Mouse (Mus musculus) kidney, embryonic 14.5 days (tissue): ENCODE measurements around the gene Zfp248. TPM values are rescaled to one million over a fixed set of nuclear protein-coding genes. Genes with fewer than 3 reads are reported as not detected.

Experiments
- ATAC-seq: fragments of 200-750 bp; cut with Nextera tagmentation; 2 replicates; pipeline ENCODE4 v1.8.0; 2017; ENCODE audit warnings: moderate number of reproducible peaks, mild to moderate bottlenecking, moderate TSS enrichment, moderate library complexity; ENCODE audit not compliant: low FRiP score, low TSS enrichment
- H3K27ac ChIP-seq: fragments of 300-500 bp; sonication (generic); 2 replicates; pipeline ENCODE4 v1.5.1; 2014; ENCODE audit warnings: low read depth, mild to moderate bottlenecking, low read length, moderate library complexity, mixed read lengths
- H3K27me3 ChIP-seq: fragments of 300-500 bp; sonication (generic); 2 replicates; pipeline ENCODE4 v1.6.1; 2014; ENCODE audit warnings: mild to moderate bottlenecking, low read length; ENCODE audit not compliant: control insufficient read depth, insufficient read depth
- H3K36me3 ChIP-seq: fragments of 300-500 bp; sonication (generic); 2 replicates; pipeline ENCODE4 v1.6.1; 2014; ENCODE audit warnings: low read length, mixed read lengths; ENCODE audit not compliant: control insufficient read depth, insufficient read depth
- H3K4me1 ChIP-seq: fragments of 300-500 bp; sonication (generic); 2 replicates; pipeline ENCODE4 v1.6.1; 2014; ENCODE audit warnings: low read length, mixed read lengths; ENCODE audit not compliant: control insufficient read depth, insufficient read depth
- H3K4me2 ChIP-seq: fragments of 300-500 bp; sonication (generic); replicated peaks from 2 replicates; pipeline ENCODE4 v1.6.1; 2014; ENCODE audit warnings: low read depth, mild to moderate bottlenecking, low read length
- H3K4me3 ChIP-seq: fragments of 300-500 bp; sonication (generic); 2 replicates; pipeline ENCODE4 v1.5.1; 2014; ENCODE audit warnings: mild to moderate bottlenecking, low read length
- H3K9ac ChIP-seq: fragments of 300-500 bp; sonication (generic); 2 replicates; pipeline ENCODE4 v1.6.1; 2014; ENCODE audit warnings: low read depth, mild to moderate bottlenecking, low read length, moderate library complexity
- H3K9me3 ChIP-seq: fragments of 300-500 bp; sonication (generic); 2 replicates; pipeline ENCODE4 v1.6.1; 2016; ENCODE audit warnings: low read length; ENCODE audit not compliant: control insufficient read depth
- WGBS: fragments of 180-500 bp; shearing (Covaris S2); extraction: QIAGEN DNeasy Blood & Tissue Kit; methylation state at CpG from one replicate; pipeline ENCODE4 v1.1.7; 2014; 5-methylcytosine and 5-hydroxymethylcytosine counted together
- polyA plus RNA-seq: library from polyadenylated mRNA; unstranded; fragments of >200 nt; fragmentation: Nextera tagmentation; extraction: Ambion mirVana; gene quantifications from 2 replicates; pipeline ENCODE4 v1.2.1, GENCODE M21; 2014

The Zfp248 gene
- 8.5 and 9.8 TPM in 2 replicates for polyA plus RNA-seq

DNA sequence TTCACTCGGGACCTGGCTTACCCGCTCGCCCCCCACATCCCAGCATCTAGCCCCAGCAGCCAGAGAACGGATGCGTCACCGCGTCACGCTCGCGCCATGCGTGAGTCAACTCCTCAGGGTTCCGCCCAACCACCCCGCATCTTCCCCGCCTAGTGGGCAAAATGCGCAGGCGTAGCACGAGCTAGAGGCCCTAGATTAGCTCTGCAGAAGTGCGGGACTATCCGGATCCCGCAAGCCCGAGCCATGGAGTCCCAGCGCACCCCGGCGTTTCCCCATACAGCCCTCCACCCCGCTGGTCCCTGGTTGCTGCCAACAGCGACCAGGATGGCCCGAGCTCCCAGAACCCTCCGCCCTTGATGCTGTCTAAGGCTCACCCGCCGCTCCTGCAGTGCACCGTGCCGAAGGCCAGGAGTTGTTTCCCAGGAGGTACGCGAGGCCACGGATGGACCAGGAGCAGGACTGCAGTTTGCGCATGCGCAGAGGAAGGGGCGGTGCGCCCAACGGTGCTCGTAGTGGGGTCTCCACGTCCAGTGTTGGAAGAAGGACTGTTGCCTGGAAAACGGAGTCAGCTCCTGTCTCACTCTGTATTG lies at the start of gene Zfp248:
Gene Zfp248, minus strand, starts transcription at position 487 of the 590 bp plus-strand sequence.
- peak; percentile 96 for ATAC-seq
- Histone ChIP-seq H3K27me3 (no peaks in the 10 kb centered on the region), H3K36me3 (peaks cover 2% of the 10 kb centered on the region; the same call in 1 of the 2 replicates), H3K4me1 (no peaks in the 10 kb centered on the region), H3K27ac (peak within 1 kb of the TSS; percentile 91), H3K9me3 (no peaks in the 10 kb centered on the region), H3K4me2 (peak within 1 kb of the TSS; percentile 81), H3K4me3 (peak within 1 kb of the TSS; percentile 75), H3K9ac (peak within 1 kb of the TSS; percentile 86)
- under 1% methylated on average over 43 of the region's 43 CpGs for WGBS

DNA sequence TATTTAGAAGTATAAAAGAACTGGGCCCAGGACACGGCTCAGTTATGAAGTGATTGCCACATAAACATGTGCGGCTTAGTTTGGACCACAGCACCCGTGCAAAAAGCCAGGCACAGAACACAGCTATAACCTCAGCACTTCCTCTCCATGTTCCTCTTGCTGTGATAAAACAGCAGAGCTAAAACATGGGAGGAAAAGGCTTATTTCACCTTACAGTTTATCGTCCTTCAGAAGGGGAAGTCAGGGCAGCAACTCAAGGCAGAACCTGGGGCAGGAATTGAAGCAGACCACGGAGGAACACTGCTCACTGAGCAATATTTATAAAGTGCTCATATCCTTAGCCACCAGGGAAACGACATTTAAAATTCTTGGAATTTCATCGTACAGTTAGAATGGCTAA lies 43.7 kb upstream of the Zfp248 start:
- no peak overlapping the region for H3K9ac ChIP-seq
- no peak for ATAC-seq
- no peaks in the 10 kb centered on the region for H3K4me1 ChIP-seq
- H3K36me3 ChIP-seq = peaks cover 10% of the 10 kb centered on the region; the same call in 1 of the 2 replicates
- 90% methylated on average over 7 of the region's 7 CpGs for WGBS
- H3K9me3 ChIP-seq = no peaks in the 10 kb centered on the region
- H3K27me3 ChIP-seq = no peaks in the 10 kb centered on the region
- no peak overlapping the region for H3K4me3 ChIP-seq
- H3K27ac ChIP-seq = no peak overlapping the region
- H3K4me2 ChIP-seq = no peak overlapping the region

DNA sequence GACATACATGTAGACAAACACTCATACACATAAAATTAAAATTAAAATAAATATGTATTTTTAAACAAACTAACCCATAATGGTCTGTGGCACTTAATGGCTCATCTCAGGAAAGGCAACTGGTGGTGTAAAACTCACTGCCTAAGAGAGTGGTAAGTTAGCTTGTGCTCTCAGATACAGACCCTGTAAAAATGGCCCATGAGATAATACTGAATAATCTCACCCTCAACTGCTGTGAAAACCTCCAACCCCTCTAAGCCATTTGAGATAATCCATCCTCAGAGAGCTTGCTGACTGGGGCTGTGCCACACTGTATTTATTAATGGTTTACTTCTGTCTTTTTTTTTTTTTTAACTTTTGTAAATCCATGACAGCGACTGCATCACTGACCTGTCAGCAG lies 26.8 kb upstream of the Zfp248 start:
- Histone ChIP-seq H3K27me3 (no peaks in the 10 kb centered on the region), H3K4me3 (no peak overlapping the region), H3K36me3 (no peaks in the 10 kb centered on the region), H3K4me1 (no peaks in the 10 kb centered on the region; the same call in 1 of the 2 replicates), H3K9me3 (no peaks in the 10 kb centered on the region), H3K4me2 (no peak overlapping the region), H3K9ac (no peak overlapping the region), H3K27ac (no peak overlapping the region)
- 84% methylated on average over 1 of the region's 1 CpGs for WGBS
- ATAC-seq = no peak

DNA sequence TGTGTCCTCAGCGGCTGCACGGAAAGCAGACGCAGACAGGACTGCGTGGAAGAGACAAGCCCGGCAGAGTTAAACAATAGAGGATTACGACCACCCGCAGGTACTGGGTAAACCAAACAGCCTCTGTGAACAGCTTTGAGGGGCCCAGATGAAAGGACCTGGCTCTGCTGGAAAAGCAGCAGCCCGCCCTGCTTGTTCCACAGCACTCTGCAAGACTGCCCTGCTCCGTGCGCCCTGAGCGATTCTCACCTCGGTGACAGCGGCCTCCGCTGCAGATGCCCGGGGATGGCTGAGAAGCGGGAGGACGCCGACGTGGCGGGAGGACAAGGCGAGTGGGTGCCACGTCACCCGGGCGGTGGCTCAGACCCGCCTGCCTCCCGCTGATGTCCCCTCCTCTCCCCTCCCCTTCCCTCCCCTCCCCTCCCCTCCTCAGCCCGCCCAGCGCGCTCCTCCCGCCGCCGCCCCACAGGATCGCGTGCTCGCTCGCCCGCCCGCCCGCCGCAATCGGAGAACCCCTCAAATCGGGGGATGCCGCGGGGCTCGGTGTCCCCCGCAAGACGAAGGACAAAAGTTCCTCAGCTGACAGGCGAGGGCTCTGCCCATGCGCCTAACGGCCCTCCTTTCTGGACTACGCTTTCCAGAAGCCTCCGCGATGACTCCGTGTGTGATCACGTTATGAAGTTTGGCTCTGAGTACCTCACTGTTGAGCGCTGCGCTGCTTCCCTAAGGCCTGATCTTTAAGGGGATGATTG lies 23.8 kb upstream of the Zfp248 start, which contains the start of gene Zfp9:
Gene Zfp9, minus strand, starts transcription at position 364 of the 752 bp plus-strand sequence.
- no peaks in the 10 kb centered on the region for H3K27me3 ChIP-seq
- peaks cover 3% of the 10 kb centered on the region; the same call in 1 of the 2 replicates for H3K4me1 ChIP-seq
- H3K27ac ChIP-seq = peak within 1 kb of the TSS; percentile 80
- under 1% methylated on average over 35 of the region's 57 CpGs for WGBS
- peaks cover 3% of the 10 kb centered on the region; the same call in 1 of the 2 replicates for H3K36me3 ChIP-seq
- peak within 1 kb of the TSS; percentile 62 for H3K4me3 ChIP-seq
- no peaks in the 10 kb centered on the region for H3K9me3 ChIP-seq
- ATAC-seq = peak; percentile 91
- peak within 1 kb of the TSS; percentile 80 for H3K4me2 ChIP-seq
- peak within 1 kb of the TSS; percentile 82 for H3K9ac ChIP-seq

DNA sequence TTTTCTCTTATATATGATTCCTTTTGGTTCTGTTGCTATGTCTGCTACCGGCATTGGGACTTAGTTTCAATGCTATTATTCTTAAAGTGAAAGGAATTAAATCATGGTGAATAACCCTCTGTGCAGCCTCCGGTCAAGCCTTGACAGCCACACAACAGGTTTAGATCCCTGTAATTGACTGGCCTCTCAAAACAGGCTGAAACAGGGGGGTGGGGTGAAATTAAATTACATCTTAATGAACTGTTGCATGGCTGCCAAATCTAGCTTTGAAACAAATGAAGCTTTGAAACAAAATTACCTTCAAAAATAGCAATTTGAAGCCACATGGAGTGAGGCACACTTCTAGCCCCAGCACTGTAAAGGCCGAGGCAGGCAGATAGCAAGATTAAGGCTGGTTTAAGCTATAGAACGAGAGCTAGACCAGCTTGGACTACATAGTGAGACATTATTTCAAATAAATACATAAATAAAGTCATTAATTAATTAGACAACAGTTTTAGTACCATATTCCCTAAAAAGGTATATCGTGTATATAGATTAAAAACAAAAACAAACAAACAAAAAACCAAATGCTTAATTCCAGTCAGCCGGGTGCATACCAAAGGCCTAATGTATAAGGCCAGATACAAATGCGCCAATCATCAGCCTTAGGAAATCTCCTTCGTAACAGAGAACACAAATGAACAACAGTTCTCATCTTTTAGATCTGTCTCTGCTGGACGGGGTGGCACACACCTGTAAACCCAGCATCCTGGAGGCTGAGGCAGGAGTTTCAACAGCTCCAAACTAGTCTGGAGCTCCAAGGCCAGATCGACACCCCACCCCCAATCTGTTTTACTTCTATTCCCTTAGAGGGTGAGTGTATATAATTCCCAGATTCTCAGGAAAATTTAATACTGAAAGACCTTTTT lies 22.8 kb upstream of the Zfp248 start:
- Histone ChIP-seq H3K36me3 (peaks cover 3% of the 10 kb centered on the region; the same call in 1 of the 2 replicates), H3K4me3 (peak overlapping the region; percentile 62), H3K4me2 (peak overlapping the region; percentile 80), H3K27ac (peak overlapping the region; percentile 80), H3K9ac (peak overlapping the region; percentile 82), H3K27me3 (no peaks in the 10 kb centered on the region), H3K9me3 (no peaks in the 10 kb centered on the region), H3K4me1 (peaks cover 3% of the 10 kb centered on the region; the same call in 1 of the 2 replicates)
- WGBS = 28% methylated on average over 10 of the region's 10 CpGs
- ATAC-seq = no peak

DNA sequence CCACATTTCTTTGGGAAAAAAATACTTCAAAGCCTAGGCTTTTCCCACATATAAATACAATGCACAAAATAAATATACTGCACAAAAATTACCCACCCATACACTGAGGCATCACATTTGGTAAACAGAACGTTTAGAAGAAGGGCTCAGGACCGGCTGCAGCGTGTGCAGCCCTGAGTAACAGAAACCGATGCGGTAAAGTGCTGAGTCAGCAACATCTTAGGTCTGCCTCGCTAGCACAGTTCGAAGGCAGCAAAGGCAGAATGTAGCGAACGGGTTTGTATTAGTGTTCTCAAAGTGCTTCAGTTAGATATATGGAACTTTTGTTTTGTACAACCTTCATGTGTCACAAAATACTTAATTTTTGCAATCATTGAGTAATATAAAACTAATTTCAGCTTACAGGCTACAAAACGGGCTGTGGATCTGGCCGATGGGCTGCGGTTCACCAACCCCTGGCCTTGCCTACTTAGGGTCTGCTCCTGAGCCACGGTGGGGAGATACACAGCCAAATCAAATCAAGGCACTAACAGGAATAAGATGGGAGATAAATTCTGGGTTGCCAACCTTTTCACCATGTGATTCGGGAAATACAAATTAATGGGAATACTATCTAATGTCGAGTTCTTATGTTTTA lies 6.9 kb upstream of the Zfp248 start:
- no peak overlapping the region for H3K9ac ChIP-seq
- no peak overlapping the region for H3K27ac ChIP-seq
- H3K4me2 ChIP-seq = no peak overlapping the region
- peaks cover 31% of the 10 kb centered on the region for H3K36me3 ChIP-seq
- no peak for ATAC-seq
- H3K4me1 ChIP-seq = no peaks in the 10 kb centered on the region
- no peak overlapping the region for H3K4me3 ChIP-seq
- H3K9me3 ChIP-seq = no peaks in the 10 kb centered on the region
- no peaks in the 10 kb centered on the region for H3K27me3 ChIP-seq
- WGBS = 85% methylated on average over 15 of the region's 15 CpGs

DNA sequence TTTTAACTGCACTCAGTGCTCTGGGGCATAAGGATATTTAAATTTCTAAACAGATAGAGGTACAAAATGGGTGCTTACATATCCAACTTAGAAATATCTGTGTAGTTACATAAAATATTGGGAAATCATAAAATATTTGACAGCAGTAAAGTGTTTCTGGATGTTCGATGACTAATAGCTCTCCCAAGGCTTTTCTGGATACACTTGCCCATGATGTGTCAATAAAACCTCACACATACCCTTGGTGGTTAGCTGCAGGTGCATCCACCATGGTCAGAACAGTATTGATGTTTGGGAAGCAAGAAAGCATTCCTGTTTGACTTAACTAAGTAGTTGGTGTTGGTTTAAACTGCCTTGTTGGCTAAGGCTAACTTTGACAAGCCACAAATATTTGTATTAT lies 2.4 kb upstream of the Zfp248 start:
- Histone ChIP-seq H3K27me3 (no peaks in the 10 kb centered on the region), H3K27ac (no peak overlapping the region), H3K4me3 (no peak overlapping the region), H3K9ac (no peak overlapping the region), H3K36me3 (peaks cover 2% of the 10 kb centered on the region; the same call in 1 of the 2 replicates), H3K4me2 (no peak overlapping the region), H3K4me1 (no peaks in the 10 kb centered on the region), H3K9me3 (no peaks in the 10 kb centered on the region)
- 94% methylated on average over 1 of the region's 1 CpGs for WGBS
- no peak for ATAC-seq

DNA sequence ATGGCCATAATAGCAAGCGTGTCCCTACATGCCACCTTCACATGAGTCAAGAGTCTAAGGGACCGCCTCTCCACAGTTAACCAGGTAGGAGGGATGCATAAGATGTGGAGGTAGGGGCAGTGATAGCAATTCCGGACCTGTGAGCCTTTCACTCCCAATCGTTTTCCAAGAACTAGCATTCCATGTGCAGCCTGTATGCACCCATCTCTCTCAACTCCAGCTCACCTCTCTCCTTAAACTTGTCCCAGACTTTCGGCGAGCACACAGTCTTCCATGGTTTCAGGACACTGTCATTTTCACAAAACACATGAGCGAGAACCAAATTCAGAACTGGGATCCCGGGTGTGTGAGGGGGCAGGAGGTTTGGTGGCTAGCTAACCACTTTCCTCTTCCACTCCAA lies 876 bp downstream of the Zfp248 start:
- H3K4me2 ChIP-seq = peak overlapping the region; percentile 81
- 40% methylated on average over 8 of the region's 8 CpGs for WGBS
- no peak overlapping the region for H3K27ac ChIP-seq
- no peaks in the 10 kb centered on the region for H3K27me3 ChIP-seq
- no peak for ATAC-seq
- H3K9ac ChIP-seq = peak overlapping the region; percentile 86
- no peaks in the 10 kb centered on the region for H3K4me1 ChIP-seq
- peaks cover 2% of the 10 kb centered on the region; the same call in 1 of the 2 replicates for H3K36me3 ChIP-seq
- no peaks in the 10 kb centered on the region for H3K9me3 ChIP-seq
- peak overlapping the region; percentile 75 for H3K4me3 ChIP-seq
